Mouse (Mus musculus) intestine, postnatal 0 days (tissue): ENCODE measurements around the gene Rfx2. TPM values are rescaled to one million over a fixed set of nuclear protein-coding genes. Genes with fewer than 3 reads are reported as not detected.
A peak's percentile ranks its signal among the peaks of the same experiment; 100 is the strongest.

ENCODE experiments used
- ATAC-seq: fragments of 200-750 bp; cut with Nextera tagmentation; 2 replicates; pipeline ENCODE4 v1.8.0; 2017; ENCODE audit warnings: mild to moderate bottlenecking, moderate TSS enrichment, moderate library complexity
- H3K27ac ChIP-seq: fragments of 300-500 bp; sonication (generic); 2 replicates; pipeline ENCODE4 v1.5.1; 2014; ENCODE audit warnings: mild to moderate bottlenecking, low read depth, low read length, moderate library complexity
- H3K27me3 ChIP-seq: fragments of 300-500 bp; sonication (generic); replicated peaks from 2 replicates; pipeline ENCODE4 v1.6.1; 2014; ENCODE audit warnings: low read length, mixed read lengths; ENCODE audit not compliant: control insufficient read depth, insufficient read depth
- H3K36me3 ChIP-seq: fragments of 300-500 bp; sonication (generic); 2 replicates; pipeline ENCODE4 v1.6.1; 2014; ENCODE audit warnings: mild to moderate bottlenecking, moderate library complexity; ENCODE audit not compliant: control insufficient read depth, insufficient read depth
- H3K4me1 ChIP-seq: fragments of 300-500 bp; sonication (generic); replicated peaks from 2 replicates; pipeline ENCODE4 v1.6.1; 2014; ENCODE audit warnings: antibody characterized with exemption, low read length, mixed read lengths; ENCODE audit not compliant: control insufficient read depth, insufficient read depth
- H3K4me2 ChIP-seq: fragments of 300-500 bp; sonication (generic); replicated peaks from 2 replicates; pipeline ENCODE4 v1.6.1; 2014; ENCODE audit warnings: low read depth, mild to moderate bottlenecking, moderate library complexity
- H3K4me3 ChIP-seq: fragments of 300-500 bp; sonication (generic); 2 replicates; pipeline ENCODE4 v1.5.1; 2014; ENCODE audit warnings: low read depth, low read length
- H3K9ac ChIP-seq: fragments of 300-500 bp; sonication (generic); 2 replicates; pipeline ENCODE4 v1.6.1; 2014; ENCODE audit warnings: mild to moderate bottlenecking, low read depth, low read length
- H3K9me3 ChIP-seq: fragments of 300-500 bp; sonication (generic); 2 replicates; pipeline ENCODE4 v1.6.1; 2016; ENCODE audit warnings: mixed run types; ENCODE audit not compliant: control insufficient read depth
- CTCF ChIP-seq: sonication (generic); IDR thresholded peaks from 2 replicates; pipeline ENCODE4 v1.5.1; 2016; ENCODE audit warnings: low read depth, mild to moderate bottlenecking, control low read depth, antibody characterized with exemption, moderate library complexity
- WGBS: fragments of 180-500 bp; shearing (Covaris S2); extraction: QIAGEN DNeasy Blood & Tissue Kit; methylation state at CpG from one replicate; pipeline ENCODE4 v1.1.7; 2014; 5-methylcytosine and 5-hydroxymethylcytosine counted together
- polyA plus RNA-seq: library from polyadenylated mRNA; unstranded; fragments of >200 nt; fragmentation: Nextera tagmentation; extraction: Ambion mirVana; gene quantifications from 2 replicates; pipeline ENCODE4 v1.2.1, GENCODE M21; 2015

Rfx2 gene
- polyA plus RNA-seq, 1 experiment from 2014 or later, result 1.6 TPM

DNA sequence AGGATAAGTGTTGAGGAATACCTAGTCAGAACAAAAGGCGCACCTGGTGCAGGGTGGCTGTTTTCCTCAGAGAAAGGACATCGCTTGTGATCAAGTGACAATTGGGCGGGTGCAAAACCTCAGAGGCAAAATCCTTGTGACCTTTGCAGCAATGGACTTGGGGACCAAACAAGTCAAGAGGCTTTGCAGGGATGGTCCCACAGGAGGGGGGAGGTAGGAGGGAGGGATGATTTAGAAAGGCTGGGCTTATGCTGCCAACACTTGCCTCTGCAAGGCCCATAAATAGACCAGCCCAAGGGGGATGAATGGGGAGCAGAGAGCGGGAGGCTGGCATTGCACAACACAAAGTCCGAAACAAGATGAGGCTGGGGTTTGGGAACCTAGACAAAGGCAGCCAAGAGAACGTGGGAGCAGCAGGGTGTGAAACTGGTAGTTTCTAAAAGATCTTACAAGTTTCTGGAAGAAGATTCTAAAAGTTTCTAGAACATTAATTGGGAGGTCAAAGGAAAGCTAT is 11.7 kb downstream of the Rfx2 start:
- Histone ChIP-seq H3K36me3 (no peaks in the 10 kb centered on the region; the same call in 1 of the 2 replicates), H3K27me3 (no peaks in the 10 kb centered on the region), H3K4me2 (no peak overlapping the region), H3K9ac (no peak overlapping the region), H3K27ac (no peak overlapping the region), H3K9me3 (no peaks in the 10 kb centered on the region), H3K4me3 (no peak overlapping the region), H3K4me1 (no peaks in the 10 kb centered on the region)
- no peak for ATAC-seq
- no peak for TF ChIP-seq CTCF
- WGBS, result 72% methylated on average over 6 of the region's 6 CpGs

DNA sequence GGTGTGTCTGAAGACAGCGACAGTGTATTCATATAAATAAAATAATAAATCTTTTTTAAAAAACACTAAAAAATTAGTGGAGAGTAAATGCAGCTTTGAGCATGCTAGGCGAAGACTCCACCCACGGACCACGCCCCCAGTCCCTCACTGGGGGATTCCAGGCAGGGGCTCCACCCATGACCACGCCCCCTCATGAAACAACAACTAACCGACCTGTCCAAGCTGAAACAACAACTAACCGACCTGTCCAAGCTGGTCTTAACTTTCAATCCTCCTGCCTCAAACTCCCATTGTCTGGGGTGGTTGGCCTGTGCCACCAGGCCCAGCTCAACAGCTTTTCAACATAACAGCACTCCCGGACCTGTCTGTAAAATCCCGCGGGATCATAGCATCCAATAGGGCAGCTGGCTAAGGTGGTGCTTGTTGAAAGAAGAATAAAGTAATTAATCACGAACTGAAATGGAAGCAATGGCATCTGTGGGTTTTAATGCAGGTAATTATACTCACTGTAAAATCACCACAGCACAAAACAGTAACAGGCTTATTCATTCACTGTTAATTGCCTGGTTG is 12.7 kb downstream of the Rfx2 start:
- H3K27me3 ChIP-seq, result no peaks in the 10 kb centered on the region
- no peaks in the 10 kb centered on the region for H3K4me1 ChIP-seq
- no peaks in the 10 kb centered on the region; the same call in 1 of the 2 replicates for H3K36me3 ChIP-seq
- WGBS, result 46% methylated on average over 11 of the region's 11 CpGs
- TF ChIP-seq CTCF, result no peak
- H3K4me2 ChIP-seq, result no peak overlapping the region
- H3K4me3 ChIP-seq, result no peak overlapping the region
- ATAC-seq, result no peak
- H3K9ac ChIP-seq, result no peak overlapping the region
- H3K27ac ChIP-seq, result no peak overlapping the region
- H3K9me3 ChIP-seq, result no peaks in the 10 kb centered on the region

DNA sequence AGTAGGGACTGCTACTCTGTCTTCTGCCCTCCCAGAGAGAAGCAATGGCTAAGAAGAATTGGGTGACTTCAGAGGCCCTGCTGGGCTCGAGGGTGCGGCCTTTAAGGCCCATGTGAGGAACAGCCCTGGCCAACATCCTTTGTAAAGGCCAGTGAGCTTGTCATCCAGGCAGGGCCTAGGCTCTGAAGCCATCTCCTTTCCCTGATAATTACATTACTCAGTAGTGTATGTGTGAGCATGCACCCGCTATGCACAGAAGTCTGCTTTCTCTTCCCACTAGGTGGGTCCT is 15.8 kb downstream of the Rfx2 start:
- Histone ChIP-seq H3K9ac (no peak overlapping the region), H3K27ac (no peak overlapping the region), H3K4me1 (no peaks in the 10 kb centered on the region), H3K27me3 (no peaks in the 10 kb centered on the region), H3K9me3 (no peaks in the 10 kb centered on the region), H3K36me3 (no peaks in the 10 kb centered on the region; the same call in 1 of the 2 replicates), H3K4me3 (no peak overlapping the region), H3K4me2 (no peak overlapping the region)
- 73% methylated on average over 3 of the region's 3 CpGs for WGBS
- no peak for ATAC-seq
- TF ChIP-seq CTCF, result no peak

DNA sequence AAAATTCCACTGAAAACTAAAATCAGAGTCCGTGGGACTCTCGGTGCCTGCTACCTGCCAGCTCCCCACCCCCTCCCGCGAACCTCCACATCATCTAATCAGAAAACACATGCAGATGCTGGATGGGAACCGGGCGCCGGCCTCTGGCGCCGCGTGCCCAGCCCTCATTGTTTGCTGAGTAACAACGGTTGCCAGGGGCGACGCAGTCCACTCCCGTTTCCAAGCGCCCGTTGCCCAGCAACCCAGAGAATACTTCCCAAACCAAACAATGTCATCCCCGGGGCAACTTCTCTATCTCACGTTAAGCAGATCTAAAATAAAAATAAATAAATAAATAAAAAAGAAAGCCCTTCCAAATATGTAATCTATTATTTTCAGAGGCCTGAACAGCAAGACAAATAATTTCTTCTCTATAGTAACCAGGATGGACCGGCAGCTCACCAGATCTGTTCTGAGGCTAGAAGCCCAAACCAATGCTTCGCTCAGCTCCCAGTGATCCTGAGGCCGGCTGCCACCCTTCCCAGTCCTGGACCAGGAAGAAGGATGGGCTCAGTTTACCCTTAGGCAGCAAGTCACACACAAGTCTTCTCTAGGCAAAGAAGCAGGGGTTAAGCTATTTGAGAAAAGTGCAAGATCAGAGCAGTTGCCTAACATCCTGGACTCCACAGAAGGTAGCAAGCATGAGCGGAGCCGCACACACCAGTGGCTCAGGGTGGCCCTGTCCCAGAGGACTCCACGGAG is 16.3 kb downstream of the Rfx2 start:
- WGBS, result 11% methylated on average over 24 of the region's 24 CpGs
- H3K27ac ChIP-seq, result no peak overlapping the region
- ATAC-seq, result peak; percentile 56

DNA sequence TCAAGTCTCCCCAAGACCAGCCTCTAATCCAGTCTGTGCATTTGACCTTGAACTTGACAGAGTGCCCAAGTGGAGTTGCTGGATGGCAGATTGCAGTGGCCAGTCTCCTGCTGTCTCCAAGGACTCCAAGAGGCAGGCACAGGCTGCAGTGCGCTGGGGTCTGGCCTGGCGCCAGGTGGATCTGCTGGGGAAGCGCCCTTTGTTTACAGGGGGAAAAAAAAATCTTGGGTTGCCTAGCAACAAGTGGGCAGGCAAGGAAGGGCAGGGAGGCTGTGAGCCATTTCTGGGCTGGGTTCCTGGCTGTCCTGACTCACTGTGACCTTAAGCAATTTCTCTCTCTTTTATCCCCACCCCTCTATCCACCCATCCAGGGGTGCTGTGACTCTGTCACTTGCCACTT is 20.6 kb downstream of the Rfx2 start:
- WGBS, result 0% methylated on average over 3 of the region's 3 CpGs
- Histone ChIP-seq H3K27ac (no peak overlapping the region), H3K4me2 (no peak overlapping the region), H3K4me3 (no peak overlapping the region), H3K27me3 (no peaks in the 10 kb centered on the region), H3K9ac (no peak overlapping the region), H3K9me3 (no peaks in the 10 kb centered on the region), H3K36me3 (no peaks in the 10 kb centered on the region), H3K4me1 (no peaks in the 10 kb centered on the region)
- ATAC-seq, result no peak; the same call in 1 of the 2 replicates
- TF ChIP-seq CTCF, result no peak

More for the DNA sequence above, 16.3 kb downstream of the Rfx2 start:
- no peak overlapping the region for H3K4me2 ChIP-seq
- H3K36me3 ChIP-seq, result no peaks in the 10 kb centered on the region; the same call in 1 of the 2 replicates
- no peaks in the 10 kb centered on the region for H3K27me3 ChIP-seq
- H3K4me3 ChIP-seq, result no peak overlapping the region
- no peaks in the 10 kb centered on the region for H3K9me3 ChIP-seq
- no peak for TF ChIP-seq CTCF
- H3K4me1 ChIP-seq, result no peaks in the 10 kb centered on the region
- H3K9ac ChIP-seq, result no peak overlapping the region

DNA sequence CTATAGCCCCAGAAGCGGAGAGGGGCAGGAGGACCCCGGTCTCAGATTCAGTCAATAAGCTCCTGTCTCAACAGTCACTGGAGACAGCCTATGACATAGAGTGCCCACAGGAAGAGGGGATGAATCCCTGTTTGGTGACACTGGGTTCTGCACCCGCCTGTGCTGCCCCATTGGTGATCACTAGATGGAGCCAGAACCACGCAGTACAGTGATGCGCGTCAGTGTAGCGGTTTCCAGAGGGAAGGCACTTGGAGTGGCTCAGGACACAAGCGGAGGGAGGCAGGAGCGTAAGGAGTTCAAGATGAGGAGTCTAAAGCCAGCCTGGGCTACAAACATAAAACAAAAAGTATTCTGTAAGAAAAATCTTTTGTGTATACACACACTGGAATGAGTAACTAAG is 22.3 kb downstream of the Rfx2 start:
- Histone ChIP-seq H3K9me3 (no peaks in the 10 kb centered on the region), H3K27ac (no peak overlapping the region), H3K9ac (no peak overlapping the region), H3K4me3 (no peak overlapping the region), H3K36me3 (no peaks in the 10 kb centered on the region), H3K4me1 (no peaks in the 10 kb centered on the region), H3K4me2 (no peak overlapping the region), H3K27me3 (no peaks in the 10 kb centered on the region)
- ATAC-seq, result peak; percentile 58
- 13% methylated on average over 9 of the region's 9 CpGs for WGBS
- TF ChIP-seq CTCF, result peak; percentile 98
